Mouse (Mus musculus): ENCODE data around the gene Sh3bp2. TPM values are rescaled to one million over a fixed set of nuclear protein-coding genes. Genes with fewer than 3 reads are reported as not detected.

Gene Sh3bp2
- total and polyA plus RNA-seq, 3 experiments = 7.9 to 12.0 TPM; not detected in 1

- H3K9ac ChIP-seq (ENCODE audit: control insufficient read depth, low read depth, low read length, poor library complexity, severe bottlenecking) = no peak overlapping the region
- H3K36me3 ChIP-seq (ENCODE audit: control insufficient read depth in 1 of 2, insufficient read depth in 2 of 2, low read length in 2 of 2) = peaks cover 0 to 1% of the 10 kb centered on the region in 2 experiments; a peak in 1 of 4 replicates
- peaks cover 2% of the 10 kb centered on the region; the same call in 1 of the 2 replicates for H3K79me2 ChIP-seq (ENCODE audit: control insufficient read depth, insufficient read depth, low read length, poor library complexity)
- H3K27ac ChIP-seq (ENCODE audit: control insufficient read depth, low read depth, low read length) = no peak overlapping the region
- H3K27me3 ChIP-seq (ENCODE audit: control insufficient read depth in 1 of 2, insufficient read depth in 2 of 2, low read length in 2 of 2) = no peaks in the 10 kb centered on the region
- H3K4me3 ChIP-seq (ENCODE audit: control insufficient read depth in 1 of 2, insufficient read depth in 1 of 2, low read depth in 2 of 2, low read length in 2 of 2) = no peak overlapping the region
- no peaks in the 10 kb centered on the region for H3K9me3 ChIP-seq (replicated peaks; ENCODE audit: insufficient read depth, low read length)
- no peak for TF ChIP-seq POLR2AphosphoS5 (IDR thresholded peaks at IDR 0.05; ENCODE audit: borderline replicate concordance, low read depth, low read length)
- no peak for TF ChIP-seq UBTF (IDR thresholded peaks at IDR 0.05; ENCODE audit: borderline replicate concordance, insufficient read depth, low read depth, low read length)
- no peak for TF ChIP-seq NRF1 (IDR thresholded peaks at IDR 0.05; ENCODE audit: insufficient read depth, low read depth, low read length, poor library complexity, severe bottlenecking)
- TF ChIP-seq MEF2A (IDR thresholded peaks at IDR 0.05; ENCODE audit: extremely low read depth, insufficient replicate concordance, low read depth, low read length, poor library complexity, severe bottlenecking) = no peak
- TF ChIP-seq ZMIZ1 (IDR thresholded peaks at IDR 0.05; ENCODE audit: low read depth, low read length) = no peak
- no peak for TF ChIP-seq SIN3A (IDR thresholded peaks at IDR 0.05; ENCODE audit: low read length)
- no peak for TF ChIP-seq MAZ (IDR thresholded peaks at IDR 0.05; ENCODE audit: low read depth, low read length)
- TF ChIP-seq MXI1 (IDR thresholded peaks at IDR 0.05; ENCODE audit: low read depth, low read length) = no peak
- TF ChIP-seq HCFC1 (IDR thresholded peaks at IDR 0.05; ENCODE audit: low read depth, low read length) = no peak
- no peak for TF ChIP-seq TCF12 (IDR thresholded peaks at IDR 0.05; ENCODE audit: low read depth, low read length)
- no peak for TF ChIP-seq MAX (IDR thresholded peaks at IDR 0.05; ENCODE audit: low read length)
- TF ChIP-seq ETS1 (IDR thresholded peaks at IDR 0.05; ENCODE audit: low read depth, low read length) = no peak
- TF ChIP-seq POLR2A (IDR thresholded peaks at IDR 0.05; ENCODE audit: control insufficient read depth in 1 of 2, insufficient read depth in 1 of 2, low read depth in 1 of 2, low read length in 2 of 2, poor library complexity in 1 of 2) = no peak
- TF ChIP-seq ZC3H11A (IDR thresholded peaks at IDR 0.05; ENCODE audit: low read depth, low read length) = no peak
- TF ChIP-seq CHD2 (IDR thresholded peaks at IDR 0.05; ENCODE audit: low read length) = no peak
- no peak for TF ChIP-seq USF1 (IDR thresholded peaks at IDR 0.05; ENCODE audit: low read depth, low read length)
- no peak for TF ChIP-seq MYC (IDR thresholded peaks at IDR 0.05; ENCODE audit: low read depth, low read length)
- no peak for TF ChIP-seq RAD21 (IDR thresholded peaks at IDR 0.05; ENCODE audit: low read depth, low read length)
- no peaks in the 10 kb centered on the region for H3K4me1 ChIP-seq (ENCODE audit: control insufficient read depth in 1 of 2, insufficient read depth in 2 of 2, low read length in 2 of 2)
- no peak for DNase-seq (ENCODE audit: low read depth, low spot score)
These were observed 67.6 kb downstream of the Sh3bp2 start for GRCm38 (mm10) chr5:34593202-34593727.

- H3K9me3 ChIP-seq (replicated peaks; ENCODE audit: insufficient read depth, low read length) = no peaks in the 10 kb centered on the region
- H3K4me3 ChIP-seq (ENCODE audit: control insufficient read depth in 1 of 2, insufficient read depth in 1 of 2, low read depth in 2 of 2, low read length in 2 of 2) = no peak overlapping the region
- peaks cover 0 to 9% of the 10 kb centered on the region in 2 experiments; a peak in 2 of 4 replicates for H3K36me3 ChIP-seq (ENCODE audit: control insufficient read depth in 1 of 2, insufficient read depth in 2 of 2, low read length in 2 of 2)
- no peaks in the 10 kb centered on the region for H3K27me3 ChIP-seq (ENCODE audit: control insufficient read depth in 1 of 2, insufficient read depth in 2 of 2, low read length in 2 of 2)
- H3K79me2 ChIP-seq (ENCODE audit: control insufficient read depth, insufficient read depth, low read length, poor library complexity) = no peaks in the 10 kb centered on the region
- TF ChIP-seq ZMIZ1 (IDR thresholded peaks at IDR 0.05; ENCODE audit: low read depth, low read length) = no peak
- no peak for TF ChIP-seq MYB (IDR thresholded peaks at IDR 0.05; ENCODE audit: low read depth, low read length)
- no peak for TF ChIP-seq SIN3A (IDR thresholded peaks at IDR 0.05; ENCODE audit: low read length)
- TF ChIP-seq RAD21 (IDR thresholded peaks at IDR 0.05; ENCODE audit: low read depth, low read length) = no peak
- no peak for TF ChIP-seq E2F4 (IDR thresholded peaks at IDR 0.05; ENCODE audit: borderline replicate concordance, low read depth, low read length)
- no peak for TF ChIP-seq POLR2AphosphoS5 (IDR thresholded peaks at IDR 0.05; ENCODE audit: borderline replicate concordance, low read depth, low read length)
- no peak for TF ChIP-seq ETS1 (IDR thresholded peaks at IDR 0.05; ENCODE audit: low read depth, low read length)
- TF ChIP-seq ELF1 (IDR thresholded peaks at IDR 0.05; ENCODE audit: low read depth, low read length) = no peak
- TF ChIP-seq POLR2AphosphoS2 (IDR thresholded peaks at IDR 0.05; ENCODE audit: low read length) = no peak
- TF ChIP-seq HCFC1 (IDR thresholded peaks at IDR 0.05; ENCODE audit: low read depth, low read length) = no peak
- no peak for TF ChIP-seq MAFK (IDR thresholded peaks at IDR 0.05; ENCODE audit: borderline replicate concordance, low read depth, low read length)
- TF ChIP-seq ZKSCAN1 (IDR thresholded peaks at IDR 0.05; ENCODE audit: low read depth, low read length) = no peak
- no peak for TF ChIP-seq ZNF384 (IDR thresholded peaks at IDR 0.05; ENCODE audit: low read depth, low read length)
- no peak for TF ChIP-seq CTCF (IDR thresholded peaks at IDR 0.05 in 2 of 3, conservative IDR thresholded peaks at IDR 0.05 in 1 of 3; ENCODE audit: control insufficient read depth in 1 of 3, insufficient read depth in 1 of 3, low read depth in 2 of 3, low read length in 3 of 3, poor library complexity in 1 of 3, severe bottlenecking in 1 of 3)
- TF ChIP-seq EP300 (IDR thresholded peaks at IDR 0.05; ENCODE audit: low read depth in 1 of 2, low read length in 2 of 2) = no peak
- DNase-seq (ENCODE audit: low read depth, low spot score) = no peak
- no peak overlapping the region for H3K27ac ChIP-seq (ENCODE audit: control insufficient read depth, low read depth, low read length)
- H3K4me1 ChIP-seq (ENCODE audit: control insufficient read depth in 1 of 2, insufficient read depth in 2 of 2, low read length in 2 of 2) = no peaks in the 10 kb centered on the region
- no peak overlapping the region for H3K9ac ChIP-seq (ENCODE audit: control insufficient read depth, low read depth, low read length, poor library complexity, severe bottlenecking)
These were observed 78.9 kb downstream of the Sh3bp2 start for GRCm38 (mm10) chr5:34604576-34604975.

Data from MEL (cell line).